Mouse (Mus musculus): ENCODE results near the gene Rnls.

- TF ChIP-seq POLR2A (IDR thresholded peaks at IDR 0.05; ENCODE audit: control insufficient read depth, low read depth, low read length) = no peak
- TF ChIP-seq CTCF (IDR thresholded peaks at IDR 0.05; ENCODE audit: control insufficient read depth, insufficient read depth, insufficient replicate concordance, low read depth, low read length) = no peak
These were observed 35.1 kb downstream of the Rnls start for GRCm38 (mm10) chr19:33357019-33357418.

All from testis, adult 2 months (tissue).